Mouse (Mus musculus): Measurements from ENCODE around the gene Gabarapl2.

Gabarapl2 gene

DNA sequence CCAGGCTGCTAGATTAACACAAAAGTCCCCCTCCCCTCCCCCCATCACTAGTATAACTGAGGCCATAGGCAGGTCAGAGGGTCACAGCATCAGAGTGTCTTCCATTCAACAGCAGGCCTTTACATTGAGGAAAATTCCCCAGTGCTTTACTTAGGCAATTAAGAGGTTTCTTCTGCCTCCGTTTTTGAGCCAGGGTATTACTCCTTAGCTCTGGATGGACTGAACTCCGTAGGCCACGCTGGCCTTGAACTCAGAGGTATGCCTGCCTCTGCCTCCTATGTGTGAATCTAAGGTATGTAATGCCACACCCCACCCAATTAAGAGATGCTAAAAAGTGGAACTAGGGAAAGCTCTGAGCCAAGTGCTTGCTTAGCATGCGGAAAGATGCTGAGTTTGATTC lies 23.0 kb downstream of the Gabarapl2 start:
- ATAC-seq (ENCODE audit: insufficient number of reproducible peaks, low FRiP score, low TSS enrichment): no peak

DNA sequence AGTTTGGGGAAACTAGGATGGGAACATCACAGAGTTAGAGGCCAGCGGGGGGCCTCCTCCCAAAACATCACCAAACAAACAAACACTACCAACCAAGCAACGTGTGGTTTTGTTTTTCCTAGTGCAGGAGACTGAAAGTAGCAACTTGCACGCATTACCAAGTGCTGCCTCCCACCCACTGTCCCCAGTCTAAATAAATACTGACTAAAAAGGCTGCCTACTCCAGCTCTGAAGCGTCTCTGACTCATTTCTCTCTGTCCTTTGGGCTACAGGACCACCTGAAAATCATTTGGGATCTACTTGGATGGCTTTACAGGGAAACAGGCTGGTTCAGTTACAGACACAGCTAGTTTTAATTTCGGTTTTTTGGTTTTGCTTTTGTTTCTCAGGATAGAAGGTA lies 23.8 kb downstream of the Gabarapl2 start:
- no peak for ATAC-seq (ENCODE audit: insufficient number of reproducible peaks, low FRiP score, low TSS enrichment)

DNA sequence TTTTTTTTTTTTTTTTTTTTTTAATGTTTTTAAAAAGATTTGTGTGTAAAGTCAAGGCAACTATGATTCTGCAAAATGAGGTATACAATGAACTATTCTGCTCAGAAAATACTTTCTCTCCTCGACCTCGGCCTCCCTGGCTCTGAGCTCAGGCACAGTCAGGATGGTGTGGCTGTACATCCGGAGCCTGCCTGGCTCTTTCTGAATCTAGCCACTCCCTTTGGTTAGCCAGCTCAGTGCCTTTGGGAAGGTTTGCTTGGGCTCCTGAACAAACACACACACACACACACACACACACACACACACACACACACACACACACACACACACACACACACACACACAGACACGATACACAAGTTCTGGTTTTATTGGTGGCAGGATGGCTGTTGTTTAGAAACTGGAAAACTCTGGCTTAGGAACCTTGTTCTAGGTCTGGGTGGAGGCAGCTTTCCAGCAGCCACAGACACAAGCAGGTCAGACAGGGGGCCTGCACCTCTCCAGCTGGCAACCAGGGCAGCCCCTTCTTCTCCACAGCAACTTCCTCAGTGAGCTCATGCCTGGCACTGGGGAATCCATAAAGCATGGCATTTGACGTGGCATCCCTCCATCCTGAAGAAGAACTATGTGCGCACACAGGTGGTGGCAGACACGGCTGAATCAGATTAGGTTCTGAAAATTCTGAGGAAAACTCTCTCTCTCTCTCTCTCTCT lies 24.5 kb downstream of the Gabarapl2 start:
- ATAC-seq (ENCODE audit: insufficient number of reproducible peaks, low FRiP score, low TSS enrichment): 0 out of 2 replicates have a peak, but pooled peaks have one; percentile 51

DNA sequence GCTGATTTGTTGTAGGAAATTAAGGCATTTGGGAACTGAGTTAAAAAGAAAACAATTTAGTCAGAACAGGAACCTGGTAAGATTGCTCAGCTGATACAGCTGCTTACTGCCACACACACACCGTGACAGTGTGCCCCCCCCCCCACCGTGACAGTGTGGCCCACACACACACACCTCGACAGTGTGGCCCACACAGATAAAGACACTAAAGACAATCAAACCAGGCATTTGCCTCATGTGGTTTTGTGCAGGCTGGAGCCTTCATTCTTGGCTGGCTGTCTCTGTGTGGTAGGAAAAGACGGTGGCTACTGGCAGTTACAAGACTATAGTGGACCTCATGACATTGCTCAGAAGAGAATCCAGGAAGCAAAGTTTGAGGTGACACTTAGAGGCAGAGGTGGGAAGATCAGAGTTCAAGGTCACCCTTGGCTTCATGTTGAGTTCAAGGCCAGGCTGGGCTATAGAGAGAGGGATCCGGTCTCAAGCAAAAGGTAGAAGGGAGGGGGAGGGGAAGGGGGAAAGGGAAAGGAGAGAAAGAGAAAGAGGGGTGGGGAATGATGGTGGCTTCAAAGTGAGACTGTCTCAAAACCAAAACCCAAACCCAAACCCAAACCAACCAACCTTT lies 26.9 kb downstream of the Gabarapl2 start:
- ATAC-seq (ENCODE audit: insufficient number of reproducible peaks, low FRiP score, low TSS enrichment): no peak

DNA sequence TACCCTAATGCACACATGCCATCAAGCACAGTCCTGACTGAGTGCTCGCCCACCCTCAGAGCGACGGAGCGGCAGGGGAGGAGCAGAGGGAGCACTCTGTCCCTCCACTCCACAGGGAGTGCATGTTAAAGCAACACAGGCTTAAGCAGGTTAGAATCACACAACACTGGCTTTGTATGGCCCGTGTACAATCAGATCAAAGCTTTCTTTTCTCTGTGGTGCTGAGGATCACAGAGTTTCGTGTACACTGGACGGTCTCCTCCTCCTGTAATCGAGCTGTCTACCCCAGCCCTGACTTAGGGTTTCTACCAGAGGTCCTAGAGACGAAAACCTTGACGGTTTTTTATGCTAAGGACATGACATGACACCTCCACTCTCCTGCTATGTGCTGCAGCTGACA lies 28.0 kb downstream of the Gabarapl2 start:
- ATAC-seq (ENCODE audit: insufficient number of reproducible peaks, low FRiP score, low TSS enrichment): no peak

DNA sequence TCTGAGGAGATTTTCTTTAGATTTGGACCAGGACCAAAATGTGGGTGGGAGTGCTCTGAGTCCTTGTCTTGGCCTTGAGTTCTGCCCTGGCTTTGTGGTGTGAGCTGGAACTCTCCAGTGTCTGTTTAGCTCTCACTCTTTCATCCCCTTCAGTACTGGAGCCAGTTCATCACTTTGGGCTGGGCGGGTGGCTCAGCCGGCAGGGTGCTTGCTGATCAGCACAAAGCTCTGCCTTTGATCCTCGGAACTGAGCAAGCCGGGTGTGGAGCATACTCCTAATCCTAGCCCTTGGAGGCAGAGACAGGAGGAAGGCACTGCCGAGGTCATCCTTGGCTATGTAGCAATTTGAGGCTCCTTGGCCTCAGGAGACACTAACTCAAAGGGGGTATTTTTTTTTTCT lies 28.5 kb downstream of the Gabarapl2 start:
- no peak for ATAC-seq (ENCODE audit: insufficient number of reproducible peaks, low FRiP score, low TSS enrichment)

DNA sequence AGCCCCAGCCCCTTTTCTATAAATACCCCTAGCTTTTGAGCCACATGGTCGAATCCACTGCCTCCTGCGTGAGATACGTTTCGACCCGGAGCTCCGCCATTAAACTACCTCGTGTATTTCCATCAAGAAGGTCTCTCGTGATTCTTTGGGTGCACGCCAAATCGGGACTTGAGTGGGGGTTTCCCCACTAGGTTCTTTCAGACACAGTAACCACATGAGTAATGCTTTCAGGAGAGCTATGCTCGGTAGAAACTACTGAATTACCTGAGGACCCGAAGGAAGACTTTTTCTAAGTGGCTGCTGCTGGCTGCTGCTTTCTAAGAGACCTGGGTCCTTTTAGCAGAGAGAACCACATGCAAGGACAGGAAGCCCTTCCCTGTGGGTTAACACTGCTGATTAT lies 33.6 kb downstream of the Gabarapl2 start:
- no peak for ATAC-seq (ENCODE audit: insufficient number of reproducible peaks, low FRiP score, low TSS enrichment)

DNA sequence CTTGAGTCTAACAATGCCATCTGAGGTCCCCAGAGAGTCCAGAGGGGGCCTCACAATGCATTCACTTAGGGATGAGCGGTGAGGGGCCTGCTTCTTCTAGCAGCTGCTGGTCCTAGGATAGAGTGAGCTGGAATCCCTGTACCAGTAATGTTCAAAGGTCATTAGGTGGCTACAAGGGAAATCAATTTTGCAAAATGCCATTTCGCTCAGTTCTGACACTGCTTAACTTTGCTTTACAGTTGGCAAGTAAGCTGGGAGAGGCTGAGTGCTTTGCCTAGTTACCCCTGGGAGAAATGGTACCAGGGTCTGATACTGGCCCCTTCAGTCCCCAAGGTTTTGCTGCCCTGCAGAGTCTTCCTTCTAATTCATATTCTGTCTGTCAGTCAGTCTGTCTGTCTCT lies 35.2 kb downstream of the Gabarapl2 start:
- no peak for ATAC-seq (ENCODE audit: insufficient number of reproducible peaks, low FRiP score, low TSS enrichment)

DNA sequence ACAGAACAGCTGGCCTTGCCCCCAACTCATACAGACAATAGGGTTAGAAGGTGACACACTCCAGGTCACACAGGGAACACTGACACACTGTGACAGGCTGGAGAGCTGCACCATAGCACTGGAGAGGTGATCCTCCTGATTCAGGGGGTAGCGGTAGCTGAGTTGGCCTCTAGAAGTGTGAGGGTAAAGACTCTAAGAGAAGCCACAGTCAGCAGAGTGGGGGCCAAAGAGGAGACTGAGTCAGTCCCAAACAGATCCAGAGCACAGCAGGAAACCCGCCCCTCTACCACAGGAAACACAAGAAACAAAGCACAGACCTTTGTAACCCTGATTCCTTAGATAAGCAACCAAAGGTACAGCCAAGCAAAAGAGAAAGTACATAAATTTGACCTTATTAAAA lies 35.8 kb downstream of the Gabarapl2 start:
- ATAC-seq (ENCODE audit: insufficient number of reproducible peaks, low FRiP score, low TSS enrichment): no peak

DNA sequence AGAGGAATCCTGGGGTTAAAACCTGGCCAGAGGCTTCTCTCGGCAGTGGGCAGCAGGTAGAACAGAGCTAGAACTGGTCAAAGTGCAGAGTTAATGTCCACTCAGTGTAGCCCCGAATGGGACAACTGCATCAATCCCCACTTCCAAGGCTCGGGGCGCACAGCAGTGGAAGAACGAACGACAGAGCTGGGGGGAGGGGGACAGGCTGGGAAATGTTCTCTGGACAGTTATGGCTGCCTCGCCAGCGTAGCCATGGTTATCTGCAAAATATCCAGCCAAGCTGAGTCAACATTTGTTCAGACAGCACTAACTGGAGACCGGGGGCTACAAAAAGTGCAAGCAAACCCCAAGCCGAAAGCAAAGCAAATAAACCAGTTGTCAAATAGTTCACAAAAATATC lies 37.6 kb downstream of the Gabarapl2 start:
- ATAC-seq (ENCODE audit: insufficient number of reproducible peaks, low FRiP score, low TSS enrichment): no peak

DNA sequence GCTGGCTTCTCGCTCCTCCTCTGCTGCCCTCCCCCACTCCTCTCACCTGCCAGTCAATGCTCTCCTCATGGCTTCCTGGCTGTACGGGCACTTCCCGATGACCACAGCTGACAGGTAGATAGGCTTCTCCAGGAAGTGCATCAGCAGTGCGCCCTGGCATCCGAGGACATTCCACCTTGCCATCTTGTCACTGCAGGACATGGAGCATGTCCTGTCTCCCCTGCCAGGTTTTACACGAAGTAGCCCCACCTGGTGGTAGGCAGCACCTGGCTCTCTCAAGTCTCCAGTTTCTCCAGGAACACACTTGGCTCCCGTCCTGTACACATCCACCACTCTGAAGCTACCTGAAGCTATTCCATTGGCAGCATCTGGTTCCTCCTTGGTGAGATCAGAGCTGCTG lies 41.6 kb downstream of the Gabarapl2 start:
- ATAC-seq (ENCODE audit: insufficient number of reproducible peaks, low FRiP score, low TSS enrichment): peak; percentile 80

DNA sequence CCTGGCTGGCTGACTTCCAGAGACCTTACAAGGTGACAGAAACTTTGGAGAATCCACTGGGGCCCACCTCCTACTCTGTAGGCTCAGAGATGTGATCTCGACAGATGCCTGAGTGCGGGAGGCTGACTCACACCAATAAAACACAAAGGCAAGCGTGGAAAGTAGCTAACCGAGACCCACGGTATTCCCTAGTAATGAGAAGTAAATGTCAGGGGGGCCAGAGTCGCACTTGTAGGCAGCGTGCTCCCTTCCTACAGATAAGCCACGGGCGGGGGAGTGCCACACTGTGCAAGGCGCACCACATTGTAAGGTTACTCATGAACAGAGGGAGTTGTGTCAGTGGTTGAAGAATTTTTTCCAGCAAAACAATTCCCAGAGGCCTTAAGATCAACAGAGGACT lies 44.0 kb downstream of the Gabarapl2 start:
- no peak for ATAC-seq (ENCODE audit: insufficient number of reproducible peaks, low FRiP score, low TSS enrichment)

DNA sequence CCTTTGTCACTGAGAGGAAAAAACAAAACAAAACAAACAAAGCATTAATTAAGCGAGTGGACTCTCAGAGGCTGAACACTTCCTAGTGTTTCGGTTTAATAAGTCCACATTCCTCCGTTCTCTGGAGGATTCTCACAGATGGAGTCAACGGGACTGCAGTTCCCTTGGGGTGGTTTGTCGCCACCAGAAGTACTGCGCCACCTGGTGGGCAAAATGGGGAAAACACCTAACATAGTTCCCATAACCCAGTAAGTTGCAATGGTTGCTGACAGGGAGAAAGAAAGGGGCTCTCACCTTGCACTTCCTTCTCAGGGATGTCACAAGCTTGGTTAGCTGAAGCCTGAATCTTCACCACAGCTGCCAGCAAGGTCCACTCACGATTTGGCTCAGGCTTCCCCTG lies 49.4 kb downstream of the Gabarapl2 start:
- ATAC-seq (ENCODE audit: insufficient number of reproducible peaks, low FRiP score, low TSS enrichment): peak; percentile 54

DNA sequence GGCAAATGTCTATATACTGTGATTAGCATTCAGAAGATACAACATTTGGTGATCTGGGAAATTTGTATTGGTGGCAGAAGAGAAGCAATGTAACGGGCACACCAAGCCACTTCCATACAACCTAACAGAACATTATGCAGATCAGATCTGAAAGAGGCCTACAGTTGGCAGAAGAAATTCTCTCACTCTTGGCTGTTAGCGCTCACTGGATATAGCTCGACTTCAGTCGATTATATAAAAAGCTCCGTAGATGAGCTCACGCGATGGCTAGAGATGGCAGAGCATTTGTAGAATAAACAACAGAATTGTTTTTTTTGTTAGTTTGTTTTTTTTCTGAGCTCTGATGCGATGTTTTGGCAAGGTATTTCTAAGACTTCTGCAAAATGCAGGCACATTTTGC lies 50.8 kb downstream of the Gabarapl2 start:
- ATAC-seq (ENCODE audit: insufficient number of reproducible peaks, low FRiP score, low TSS enrichment): no peak

DNA sequence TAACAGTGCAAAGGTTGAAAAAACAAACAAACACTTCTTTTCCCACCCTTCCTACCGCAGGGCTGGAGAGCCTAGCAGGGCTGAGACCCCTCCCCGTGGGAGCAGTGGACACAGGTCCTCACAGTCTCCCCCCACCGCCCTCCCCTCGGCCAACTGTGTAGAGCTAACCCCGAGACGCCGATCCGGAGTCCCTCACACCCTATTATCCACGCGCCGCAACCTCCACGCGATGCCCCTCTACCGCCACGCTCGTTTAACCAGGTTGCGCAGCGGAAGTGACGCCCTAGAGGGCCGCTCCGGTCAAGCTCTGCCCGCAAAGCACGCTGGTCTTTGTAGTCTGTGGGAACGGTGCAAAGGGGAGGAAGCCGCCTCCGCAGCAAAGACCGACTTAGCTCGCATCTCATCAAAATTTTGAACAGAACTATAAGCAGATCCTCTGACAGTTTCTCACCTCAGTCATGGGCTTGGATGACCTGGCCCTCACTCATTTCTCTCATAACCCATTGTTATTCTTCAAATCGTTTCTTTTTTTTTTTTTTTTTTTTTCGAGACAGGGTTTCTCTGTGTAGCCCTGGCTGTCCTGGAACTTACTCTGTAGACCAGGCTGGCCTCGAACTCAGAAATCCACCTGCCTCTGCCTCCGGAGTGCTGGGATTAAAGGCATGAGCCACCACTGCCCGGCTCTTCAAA lies 51.7 kb downstream of the Gabarapl2 start, which contains the start of gene Adat1:
Gene Adat1, minus strand, starts transcription at position 290 of the 690 bp plus-strand sequence.
- ATAC-seq (ENCODE audit: insufficient number of reproducible peaks, low FRiP score, low TSS enrichment): peak; percentile 95

DNA sequence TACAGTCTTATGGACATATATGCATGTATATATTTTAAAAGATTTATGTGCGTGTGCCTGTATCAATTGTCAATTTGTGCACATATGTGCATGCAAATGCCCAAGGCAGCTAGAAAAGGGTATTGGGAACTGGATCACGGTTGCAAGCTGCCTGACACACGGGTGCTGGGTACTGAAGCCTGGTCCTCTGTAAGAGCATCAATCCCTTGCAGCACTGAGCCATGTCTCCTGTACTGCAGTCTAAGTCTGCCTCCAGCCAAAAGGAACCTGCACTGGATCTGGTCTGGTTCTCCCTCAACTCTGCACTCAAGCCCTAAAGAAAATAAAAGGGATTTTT lies 52.2 kb downstream of the Gabarapl2 start:
- ATAC-seq (ENCODE audit: insufficient number of reproducible peaks, low FRiP score, low TSS enrichment): no peak

All from cerebellum, adult (tissue).